Mouse (Mus musculus) lung, postnatal 14 days (tissue): ENCODE measurements around the gene Btbd35f10.
"Not testable (repeated sequence)": the region's sequence is repeated elsewhere in the genome, so short reads cannot be mapped to it uniquely, and the experiment has no call there.

Experiments used
- DNase-seq: peaks from one replicate; pipeline ENCODE4 v3.0.0; 2021

Gene Btbd35f10

DNA sequence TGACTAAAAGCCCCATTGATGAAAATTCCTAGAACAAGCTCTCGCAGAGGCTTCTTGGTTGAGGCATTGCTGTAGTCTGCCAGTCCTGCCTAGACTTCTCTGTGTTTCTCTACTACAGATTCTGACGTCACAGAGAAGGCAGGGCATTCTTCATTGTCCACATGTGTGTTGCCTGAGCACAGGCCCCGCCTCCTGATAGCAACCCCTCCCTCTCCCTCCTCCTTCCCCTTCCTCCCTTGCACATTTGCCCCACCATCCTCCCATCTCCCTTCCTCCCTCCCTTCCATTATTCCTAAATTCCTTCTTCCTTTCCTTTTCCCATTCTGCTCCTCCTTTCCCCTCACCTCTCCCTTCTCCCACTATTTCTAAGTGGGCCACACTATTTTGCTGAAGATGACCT, at the start of gene Btbd35f10:
Gene Btbd35f10 (minus strand): TSS at position 101 of the 400 bp plus-strand sequence.
- DNase-seq, result not testable (repeated sequence)
